ENCODE assay signal across 9 mouse cellular contexts in the genomic region with DNA sequence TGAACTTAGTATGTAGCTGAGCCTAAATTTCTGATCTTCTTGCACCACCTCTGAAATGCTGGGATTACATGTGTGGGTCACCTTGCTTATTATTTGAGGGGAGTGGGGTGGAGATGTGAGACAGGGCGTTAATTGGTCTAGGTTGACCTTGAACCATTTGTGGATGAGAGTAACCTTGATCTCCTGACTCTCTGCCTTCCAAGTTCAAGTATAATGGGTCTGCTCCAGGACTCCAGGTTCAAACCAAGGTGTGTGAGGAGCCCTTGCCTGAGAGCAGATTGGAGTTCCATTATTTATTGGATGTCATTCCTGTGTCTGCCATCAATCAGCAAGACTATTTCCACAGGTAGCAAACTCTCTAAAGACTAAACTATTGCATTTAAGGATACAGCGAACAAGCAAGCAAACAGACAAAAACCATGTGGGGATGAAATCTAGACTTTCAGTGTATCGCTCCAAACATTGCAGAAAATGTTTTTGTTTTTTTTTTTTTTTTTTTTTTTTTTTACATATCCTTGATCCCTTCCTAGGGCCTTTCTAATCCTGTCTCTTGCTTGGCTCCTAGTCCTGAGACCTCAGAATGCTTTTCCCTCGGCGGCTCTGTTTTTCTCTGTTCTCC. TPM values are rescaled to one million over a fixed set of nuclear protein-coding genes. Genes with fewer than 3 reads are reported as not detected.
DNase-seq lines count a peak whose midpoint lies in the region; ATAC-seq and TF ChIP-seq lines count a peak whose summit lies in the region.
"Had no signal": no experiment of that assay in that cellular context is flagged by ENCODE, and none has a peak within 500 bp of the region (broad histone marks: within the 10 kb centered on the region; RNA-seq: fewer than 3 reads in every experiment).

No protein-coding gene starts in this region.

- no peak overlapping the region for H3K27ac ChIP-seq in lung, embryonic 14.5 days (ENCODE audit: low read depth)
- H3K27ac ChIP-seq in forebrain, embryonic 10.5 days, result no peak overlapping the region
- H3K27ac ChIP-seq in limb, embryonic 11.5 days (replicated peaks; ENCODE audit: low read depth, low read length), result no peak overlapping the region
- H3K27ac ChIP-seq in neural tube, embryonic 15.5 days (replicated peaks), result peak overlapping the region; percentile 86

- H3K4me2 ChIP-seq in lung, embryonic 14.5 days, result peak overlapping the region; percentile 93
- H3K4me2 ChIP-seq in limb, embryonic 11.5 days (ENCODE audit: low read depth, severe bottlenecking), result peak overlapping the region; percentile 70
- H3K4me2 ChIP-seq in neural tube, embryonic 15.5 days, result peak overlapping the region; percentile 94

- H3K9me3 ChIP-seq in lung, embryonic 14.5 days (ENCODE audit: low read depth, low read length), result no peaks in the 10 kb centered on the region
- no peaks in the 10 kb centered on the region for H3K9me3 ChIP-seq in forebrain, embryonic 10.5 days
- no peaks in the 10 kb centered on the region for H3K9me3 ChIP-seq in limb, embryonic 11.5 days (ENCODE audit: control insufficient read depth, low read length)
- H3K9me3 ChIP-seq in neural tube, embryonic 15.5 days (replicated peaks), result no peaks in the 10 kb centered on the region

- peaks cover 27% of the 10 kb centered on the region for H3K27me3 ChIP-seq in lung, embryonic 14.5 days (ENCODE audit: insufficient read depth, low read length)
- H3K27me3 ChIP-seq in forebrain, embryonic 10.5 days (ENCODE audit: poor library complexity, severe bottlenecking), result peaks cover 75% of the 10 kb centered on the region
- peaks cover 16% of the 10 kb centered on the region for H3K27me3 ChIP-seq in limb, embryonic 11.5 days (ENCODE audit: control insufficient read depth, insufficient read depth, low read length)
- 0 out of 2 replicates have a peak, but pooled peaks cover 7% of the 10 kb centered on the region for H3K27me3 ChIP-seq in neural tube, embryonic 15.5 days (replicated peaks)

- WGBS in lung, embryonic 14.5 days, result 42% methylated on average over 5 of the region's 5 CpGs
- WGBS in forebrain, embryonic 10.5 days, result 45% methylated on average over 5 of the region's 5 CpGs
- 44% methylated on average over 5 of the region's 5 CpGs for WGBS in limb, embryonic 11.5 days
- WGBS in neural tube, embryonic 15.5 days, result 45% methylated on average over 5 of the region's 5 CpGs

- no peak for TF ChIP-seq CTCF in lung, embryonic 14.5 days (IDR thresholded peaks at IDR 0.05; ENCODE audit: low read depth)

- H3K9ac ChIP-seq in lung, embryonic 14.5 days, result no peak overlapping the region; the same call in 1 of the 2 replicates
- no peak overlapping the region for H3K9ac ChIP-seq in limb, embryonic 11.5 days (ENCODE audit: low read length)
- peak overlapping the region; percentile 59 for H3K9ac ChIP-seq in neural tube, embryonic 15.5 days (replicated peaks)

- no peaks in the 10 kb centered on the region for H3K4me1 ChIP-seq in lung, embryonic 14.5 days (ENCODE audit: insufficient read depth)
- peaks cover 21% of the 10 kb centered on the region for H3K4me1 ChIP-seq in forebrain, embryonic 10.5 days
- H3K4me1 ChIP-seq in limb, embryonic 11.5 days (ENCODE audit: control insufficient read depth, insufficient read depth, low read length), result no peaks in the 10 kb centered on the region
- H3K4me1 ChIP-seq in neural tube, embryonic 15.5 days, result peaks cover 12% of the 10 kb centered on the region

- ATAC-seq in lung, embryonic 14.5 days (ENCODE audit: insufficient read depth), result no peak
- ATAC-seq in limb, embryonic 11.5 days (ENCODE audit: insufficient number of reproducible peaks, low FRiP score, low TSS enrichment, low read depth), result no peak
- ATAC-seq in neural tube, embryonic 15.5 days (ENCODE audit: low FRiP score), result no peak
- ATAC-seq in erythroblast, adult 5-6 weeks (replicated peaks; ENCODE audit: low FRiP score, poor library complexity, severe bottlenecking), result no peak

- no peaks in the 10 kb centered on the region for H3K36me3 ChIP-seq in lung, embryonic 14.5 days (ENCODE audit: insufficient read depth)
- H3K36me3 ChIP-seq in forebrain, embryonic 10.5 days (replicated peaks), result no peaks in the 10 kb centered on the region
- H3K36me3 ChIP-seq in limb, embryonic 11.5 days (ENCODE audit: control insufficient read depth, insufficient read depth, low read length), result no peaks in the 10 kb centered on the region
- H3K36me3 ChIP-seq in neural tube, embryonic 15.5 days, result no peaks in the 10 kb centered on the region

- H3K4me3 ChIP-seq in lung, embryonic 14.5 days (ENCODE audit: low read depth, low read length), result peak overlapping the region; percentile 45
- H3K4me3 ChIP-seq in forebrain, embryonic 10.5 days, result peak overlapping the region; percentile 66
- H3K4me3 ChIP-seq in limb, embryonic 11.5 days (ENCODE audit: low read depth, low read length), result peak overlapping the region; percentile 50; the same call in 1 of the 2 replicates
- peak overlapping the region; percentile 48 for H3K4me3 ChIP-seq in neural tube, embryonic 15.5 days (replicated peaks)

- no peak for DNase-seq in lung, embryonic 14.5 days
- no peak for DNase-seq in lung, adult 18-20 months
- DNase-seq in forebrain, embryonic 10.5 days (ENCODE audit: extremely low spot score, low spot score), result no peak
- DNase-seq in limb, embryonic 11.5 days (ENCODE audit: low spot score), result no peak
- no peak for DNase-seq in adrenal gland, adult 18-20 months (ENCODE audit: low spot score in 2 of 2)
- DNase-seq in ovary, postnatal 36 days (ENCODE audit: low spot score), result no peak

RNA-seq across cellular contexts. Expression of a gene that starts 1.7 kb away (rescaled TPM):
- 0.12 TPM in 1 of 2 replicates, not detected in the other for polyA plus RNA-seq in lung, embryonic 14.5 days (2014; fragmentation: Nextera tagmentation; extraction: Ambion mirVana)
- polyA plus RNA-seq in forebrain, embryonic 10.5 days (2016; fragmentation: Nextera tagmentation; extraction: Ambion mirVana), result 0.09 TPM in 1 of 2 replicates, not detected in the other
- polyA plus RNA-seq in limb, embryonic 11.5 days (2014; fragmentation: Nextera tagmentation; extraction: Ambion mirVana), result 0.23 and 0.33 TPM in 2 replicates
- 0.78 and 1.5 TPM in 2 replicates for polyA plus RNA-seq in neural tube, embryonic 15.5 days (2015; fragmentation: Nextera tagmentation; extraction: Ambion mirVana)
- total RNA-seq in erythroblast, adult 5-6 weeks (2015; ENCODE audit: low replicate concordance), result not detected in 2 replicates
- total RNA-seq in erythroblast, adult 5-6 weeks (2017; ENCODE audit: low replicate concordance), result 0.42 TPM in 1 of 2 replicates, not detected in the other
- total RNA-seq in adrenal gland, adult 18-20 months (2021), result 10 to 100 TPM in 1 of 2 experiments, 1 to 10 TPM in 1; 4.0 to 10.4 TPM

RNA-seq across cellular contexts. Expression of a gene that starts 7.1 kb away (rescaled TPM):
- not detected in 2 replicates for polyA plus RNA-seq in lung, embryonic 14.5 days (2014; fragmentation: Nextera tagmentation; extraction: Ambion mirVana)
- 0.34 and 0.61 TPM in 2 replicates for polyA plus RNA-seq in forebrain, embryonic 10.5 days (2016; fragmentation: Nextera tagmentation; extraction: Ambion mirVana)
- 0.14 TPM in 1 of 2 replicates, not detected in the other for polyA plus RNA-seq in limb, embryonic 11.5 days (2014; fragmentation: Nextera tagmentation; extraction: Ambion mirVana)
- polyA plus RNA-seq in neural tube, embryonic 15.5 days (2015; fragmentation: Nextera tagmentation; extraction: Ambion mirVana), result 0.28 and 0.45 TPM in 2 replicates
- total RNA-seq in erythroblast, adult 5-6 weeks (2015; ENCODE audit: low replicate concordance), result not detected in 2 replicates
- not detected in 2 replicates for total RNA-seq in erythroblast, adult 5-6 weeks (2017; ENCODE audit: low replicate concordance)
- not detected for total RNA-seq in adrenal gland, adult 18-20 months (2021)
- total RNA-seq: layer of hippocampus, postnatal 10 days had no signal

RNA-seq across cellular contexts. Expression of a gene that starts 36.4 kb away (rescaled TPM):
- polyA plus RNA-seq in lung, embryonic 14.5 days (2014; fragmentation: Nextera tagmentation; extraction: Ambion mirVana), result not detected in 2 replicates
- not detected in 2 replicates for polyA plus RNA-seq in forebrain, embryonic 10.5 days (2016; fragmentation: Nextera tagmentation; extraction: Ambion mirVana)
- polyA plus RNA-seq in limb, embryonic 11.5 days (2014; fragmentation: Nextera tagmentation; extraction: Ambion mirVana), result not detected in 2 replicates
- polyA plus RNA-seq in neural tube, embryonic 15.5 days (2015; fragmentation: Nextera tagmentation; extraction: Ambion mirVana), result not detected in 2 replicates
- not detected in 2 replicates for total RNA-seq in erythroblast, adult 5-6 weeks (2015; ENCODE audit: low replicate concordance)
- not detected in 2 replicates for total RNA-seq in erythroblast, adult 5-6 weeks (2017; ENCODE audit: low replicate concordance)
- total RNA-seq in adrenal gland, adult 18-20 months (2021), result not detected
- total RNA-seq: layer of hippocampus, postnatal 10 days had no signal

RNA-seq across cellular contexts. Expression of a gene that starts 37.3 kb away (rescaled TPM):
- polyA plus RNA-seq in lung, embryonic 14.5 days (2014; fragmentation: Nextera tagmentation; extraction: Ambion mirVana), result 0.15 and 0.41 TPM in 2 replicates
- 0.27 TPM in 1 of 2 replicates, not detected in the other for polyA plus RNA-seq in forebrain, embryonic 10.5 days (2016; fragmentation: Nextera tagmentation; extraction: Ambion mirVana)
- polyA plus RNA-seq in limb, embryonic 11.5 days (2014; fragmentation: Nextera tagmentation; extraction: Ambion mirVana), result not detected in 2 replicates
- polyA plus RNA-seq in neural tube, embryonic 15.5 days (2015; fragmentation: Nextera tagmentation; extraction: Ambion mirVana), result 0.10 TPM in 1 of 2 replicates, not detected in the other
- total RNA-seq in erythroblast, adult 5-6 weeks (2015; ENCODE audit: low replicate concordance), result not detected in 2 replicates
- total RNA-seq in erythroblast, adult 5-6 weeks (2017; ENCODE audit: low replicate concordance), result not detected in 2 replicates
- total RNA-seq in adrenal gland, adult 18-20 months (2021), result 1 to 10 TPM; 3.8 to 5.4 TPM
